Mouse (Mus musculus): ENCODE measurements at regions not wholly inside any gene's neighbourhood (a gene's known extent, or its start where the extent isn't known, plus 50 kb on each side); places are given as distances from the start of the nearest gene placed in this dataset.

DNA sequence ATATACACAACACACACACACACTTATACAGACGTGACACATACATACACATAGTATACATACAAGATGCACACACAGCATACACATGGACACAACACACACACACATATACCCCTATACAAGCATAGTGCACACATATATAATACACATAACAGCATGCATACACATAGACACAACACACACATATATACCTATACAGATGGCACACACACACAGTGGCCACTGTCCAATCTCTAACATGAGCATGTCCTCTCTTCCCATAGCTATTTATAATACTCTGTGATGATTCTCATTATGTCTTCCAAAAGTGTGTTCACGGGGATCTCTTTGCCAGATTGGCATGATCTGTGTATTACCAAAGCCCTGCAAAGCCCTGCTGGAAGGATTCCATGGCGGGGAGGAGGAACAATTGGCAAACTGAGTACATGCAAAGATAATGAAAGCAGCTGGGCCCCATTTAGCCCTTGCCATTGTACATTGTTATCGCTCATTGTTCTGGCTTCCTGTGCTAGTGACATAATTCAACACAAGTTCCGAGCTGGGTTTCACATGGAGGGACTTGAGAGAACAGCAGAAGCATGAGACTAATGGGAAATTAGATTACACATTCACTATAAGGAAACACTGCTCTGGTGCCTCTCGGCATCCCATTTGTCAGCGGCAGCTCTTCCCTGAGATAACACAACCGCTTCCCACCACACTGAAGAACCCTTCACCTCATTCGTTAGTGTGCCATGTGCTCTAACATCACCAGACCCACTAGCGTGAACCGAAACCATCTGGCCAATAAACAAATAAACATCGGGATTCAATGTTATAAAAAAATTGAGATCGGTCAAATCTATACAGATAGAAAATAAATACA, 471.7 kb downstream of the Defb40 start:
- no peak overlapping the region for H3K9ac ChIP-seq (ENCODE audit: control insufficient read depth, low read depth, low read length, poor library complexity, severe bottlenecking)
- H3K4me1 ChIP-seq (ENCODE audit: control insufficient read depth in 1 of 2, insufficient read depth in 2 of 2, low read length in 2 of 2), result no peaks in the 10 kb centered on the region
- H3K4me3 ChIP-seq (ENCODE audit: control insufficient read depth in 1 of 2, insufficient read depth in 1 of 2, low read depth in 2 of 2, low read length in 2 of 2), result no peak overlapping the region
- no peak for DNase-seq (ENCODE audit: low read depth, low spot score)
- H3K9me3 ChIP-seq (replicated peaks; ENCODE audit: insufficient read depth, low read length), result no peaks in the 10 kb centered on the region
- no peaks in the 10 kb centered on the region for H3K79me2 ChIP-seq (ENCODE audit: control insufficient read depth, insufficient read depth, low read length, poor library complexity)
- TF ChIP-seq MEF2A (IDR thresholded peaks at IDR 0.05; ENCODE audit: extremely low read depth, insufficient replicate concordance, low read depth, low read length, poor library complexity, severe bottlenecking), result no peak
- TF ChIP-seq GATA1 (IDR thresholded peaks at IDR 0.05; ENCODE audit: low read depth, low read length), result no peak
- no peak for TF ChIP-seq POLR2A (IDR thresholded peaks at IDR 0.05; ENCODE audit: control insufficient read depth in 1 of 2, insufficient read depth in 1 of 2, low read depth in 1 of 2, low read length in 2 of 2, poor library complexity in 1 of 2)
- TF ChIP-seq HCFC1 (IDR thresholded peaks at IDR 0.05; ENCODE audit: low read depth, low read length), result no peak
- TF ChIP-seq RCOR1 (IDR thresholded peaks at IDR 0.05; ENCODE audit: low read depth, low read length), result no peak
- no peak for TF ChIP-seq JUND (IDR thresholded peaks at IDR 0.05; ENCODE audit: low read depth, low read length)
- TF ChIP-seq TAL1 (IDR thresholded peaks at IDR 0.05; ENCODE audit: low read length), result no peak
- TF ChIP-seq MXI1 (IDR thresholded peaks at IDR 0.05; ENCODE audit: low read depth, low read length), result no peak
- no peak for TF ChIP-seq UBTF (IDR thresholded peaks at IDR 0.05; ENCODE audit: borderline replicate concordance, insufficient read depth, low read depth, low read length)
- TF ChIP-seq CHD2 (IDR thresholded peaks at IDR 0.05; ENCODE audit: low read length), result no peak
- no peak for TF ChIP-seq ZC3H11A (IDR thresholded peaks at IDR 0.05; ENCODE audit: low read depth, low read length)
- no peak for TF ChIP-seq ZNF384 (IDR thresholded peaks at IDR 0.05; ENCODE audit: low read depth, low read length)
- no peak for TF ChIP-seq USF2 (IDR thresholded peaks at IDR 0.05; ENCODE audit: borderline replicate concordance in 1 of 2, insufficient read depth in 1 of 2, low read depth in 1 of 2, low read length in 2 of 2)
- no peak for TF ChIP-seq MYC (IDR thresholded peaks at IDR 0.05; ENCODE audit: low read depth, low read length)
- no peak for TF ChIP-seq TCF12 (IDR thresholded peaks at IDR 0.05; ENCODE audit: low read depth, low read length)
- TF ChIP-seq POLR2AphosphoS5 (IDR thresholded peaks at IDR 0.05; ENCODE audit: borderline replicate concordance, low read depth, low read length), result no peak
- H3K36me3 ChIP-seq (ENCODE audit: control insufficient read depth in 1 of 2, insufficient read depth in 2 of 2, low read length in 2 of 2), result no peaks in the 10 kb centered on the region
- H3K27me3 ChIP-seq (ENCODE audit: control insufficient read depth in 1 of 2, insufficient read depth in 2 of 2, low read length in 2 of 2), result no peaks in the 10 kb centered on the region
- no peak overlapping the region for H3K27ac ChIP-seq (ENCODE audit: control insufficient read depth, low read depth, low read length)

DNA sequence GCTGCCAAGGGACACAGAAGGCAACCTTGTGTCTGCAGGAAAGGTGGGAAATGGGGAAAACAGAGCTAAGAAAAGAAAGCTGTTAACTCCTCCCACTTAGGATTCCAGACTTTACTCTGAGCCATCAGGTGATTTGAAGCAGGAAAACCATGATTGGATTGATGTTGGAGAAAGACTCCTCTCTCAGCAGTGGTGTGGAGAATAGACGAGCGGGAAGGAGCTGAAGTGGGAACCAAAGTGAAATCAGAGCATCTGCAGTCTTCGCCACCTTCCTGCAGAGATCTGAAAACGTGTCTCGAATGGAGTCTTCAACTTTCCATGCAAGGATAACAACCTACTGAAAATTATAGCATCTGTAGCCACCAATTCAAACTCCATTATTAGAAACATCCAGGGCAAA, 487.4 kb downstream of the Defb40 start:
- Histone ChIP-seq H3K9ac (ENCODE audit: control insufficient read depth, low read depth, low read length, poor library complexity, severe bottlenecking) (no peak overlapping the region), H3K36me3 (ENCODE audit: control insufficient read depth in 1 of 2, insufficient read depth in 2 of 2, low read length in 2 of 2) (no peaks in the 10 kb centered on the region), H3K79me2 (ENCODE audit: control insufficient read depth, insufficient read depth, low read length, poor library complexity) (no peaks in the 10 kb centered on the region), H3K4me3 (ENCODE audit: control insufficient read depth in 1 of 2, insufficient read depth in 1 of 2, low read depth in 2 of 2, low read length in 2 of 2) (no peak overlapping the region), H3K27ac (ENCODE audit: control insufficient read depth, low read depth, low read length) (no peak overlapping the region), H3K27me3 (ENCODE audit: control insufficient read depth in 1 of 2, insufficient read depth in 2 of 2, low read length in 2 of 2) (no peaks in the 10 kb centered on the region), H3K9me3 (replicated peaks; ENCODE audit: insufficient read depth, low read length) (no peaks in the 10 kb centered on the region), H3K4me1 (ENCODE audit: control insufficient read depth in 1 of 2, insufficient read depth in 2 of 2, low read length in 2 of 2) (no peaks in the 10 kb centered on the region)
- DNase-seq (ENCODE audit: low read depth, low spot score), result no peak
- TF ChIP-seq MAX (IDR thresholded peaks at IDR 0.05; ENCODE audit: low read length) (no peak), NELFE (IDR thresholded peaks at IDR 0.05; ENCODE audit: low read depth, low read length) (no peak), ZC3H11A (IDR thresholded peaks at IDR 0.05; ENCODE audit: low read depth, low read length) (no peak), RCOR1 (IDR thresholded peaks at IDR 0.05; ENCODE audit: low read depth, low read length) (no peak), MYC (IDR thresholded peaks at IDR 0.05; ENCODE audit: low read depth, low read length) (no peak), CHD1 (IDR thresholded peaks at IDR 0.05; ENCODE audit: low read depth, low read length) (no peak), ETS1 (IDR thresholded peaks at IDR 0.05; ENCODE audit: low read depth, low read length) (no peak), POLR2AphosphoS2 (IDR thresholded peaks at IDR 0.05; ENCODE audit: low read length) (no peak), POLR2AphosphoS5 (IDR thresholded peaks at IDR 0.05; ENCODE audit: borderline replicate concordance, low read depth, low read length) (no peak)
